Mouse (Mus musculus) neutrophil, adult 65 days (primary cell): ENCODE measurements around the gene Xcr1. TPM values are rescaled to one million over a fixed set of nuclear protein-coding genes. Genes with fewer than 3 reads are reported as not detected.

Experiments used
- total RNA-seq: library from RNA; stranded (reverse); gene quantifications from 2 replicates; pipeline ENCODE4 v1.2.4, GENCODE M21; 2023

Xcr1 gene
- total RNA-seq, result not detected in 2 replicates

DNA sequence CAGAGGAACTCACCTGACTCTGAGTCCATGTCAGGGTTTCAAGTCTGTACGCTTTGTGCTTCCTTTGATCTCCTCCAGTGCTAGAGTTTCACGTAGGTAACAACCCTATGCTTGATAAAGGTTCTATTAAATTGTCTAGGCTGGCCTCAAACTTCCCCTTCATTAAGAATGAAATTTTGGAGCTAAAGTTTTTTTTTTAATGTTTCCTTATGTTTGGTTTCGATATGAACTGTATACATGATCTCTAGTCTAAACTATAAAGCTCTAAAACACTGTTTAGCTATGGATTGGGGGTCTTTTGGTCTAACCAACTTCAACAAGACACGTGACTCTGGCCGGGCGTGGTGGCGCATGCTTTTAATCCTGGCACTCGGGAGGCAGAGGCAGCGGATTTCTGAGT, at the start of gene Xcr1:
Gene Xcr1, minus strand, starts transcription at position 101 of the 400 bp plus-strand sequence.

DNA sequence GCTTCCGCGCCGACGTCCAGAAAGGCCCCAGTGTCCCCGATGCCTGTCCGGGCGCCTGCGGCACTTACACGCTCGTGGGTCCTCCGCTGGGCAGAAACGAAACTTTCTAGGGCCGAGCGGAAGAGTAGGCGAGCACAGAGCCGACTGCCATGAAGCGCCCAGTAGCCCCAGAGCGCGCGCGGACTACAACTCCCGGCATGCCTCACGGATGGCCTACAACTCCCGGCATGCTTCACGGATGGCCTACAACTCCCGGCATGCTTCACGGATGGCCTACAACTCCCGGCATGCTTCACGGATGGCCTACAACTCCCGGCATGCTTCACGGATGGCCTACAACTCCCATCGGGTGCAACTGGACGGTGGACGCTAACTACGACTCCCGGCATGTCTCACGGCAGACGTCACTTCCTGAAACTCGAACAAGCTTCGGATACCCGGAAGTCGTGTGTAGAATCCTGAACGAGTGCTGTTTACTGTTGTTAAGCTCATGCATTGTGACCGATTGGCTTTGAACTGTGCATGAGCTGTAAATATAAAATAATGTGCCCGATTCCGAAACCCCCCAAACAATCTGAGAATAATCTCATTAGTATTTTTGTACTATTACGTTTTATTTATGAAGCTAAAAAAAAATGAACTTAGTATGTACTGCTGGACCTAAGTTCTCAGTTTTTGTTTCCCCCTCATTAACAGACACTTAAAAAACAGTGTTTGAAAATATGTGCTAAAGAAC, 9.9 kb downstream of the Xcr1 start, which contains the start of gene Fyco1:
Gene Fyco1, minus strand, starts transcription at position 187 of the 736 bp plus-strand sequence.

DNA sequence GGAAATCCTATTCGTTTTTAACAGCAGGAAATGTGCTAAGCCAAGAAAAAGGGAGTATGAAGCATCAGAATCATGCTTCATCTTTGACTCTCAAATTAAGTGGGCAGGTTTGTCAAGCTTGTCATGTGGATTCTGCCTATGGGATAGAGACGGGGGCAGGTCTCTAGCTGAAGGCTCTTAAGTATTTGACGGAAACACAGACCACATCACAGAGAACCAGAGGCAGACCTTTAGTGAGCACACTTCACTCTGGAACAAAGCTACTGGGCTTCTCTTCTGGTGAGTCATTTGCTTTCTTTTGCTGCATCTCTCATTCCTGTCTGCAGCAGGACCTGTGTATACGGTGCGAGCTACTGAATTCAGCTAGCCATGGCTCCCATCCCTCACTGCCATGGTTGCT, 55.6 kb downstream of the Xcr1 start, which contains the start of gene Cxcr6:
Gene Cxcr6, plus strand, starts transcription at position 209 of the 400 bp plus-strand sequence.

Other genes with a start within 250 kb of the Xcr1 start
- not detected in 2 replicates for gene Slc6a20b, start 229.5 kb downstream of the Xcr1 start, total RNA-seq
- gene Ccr9, start 183.6 kb downstream of the Xcr1 start, total RNA-seq, result 0.11 TPM in 1 of 2 replicates, not detected in the other
- 0.38 and 1.2 TPM in 2 replicates for gene Slc6a20a, start 183.1 kb downstream of the Xcr1 start, total RNA-seq
- 29.0 and 36.2 TPM in 2 replicates for gene Lztfl1, start 144.3 kb downstream of the Xcr1 start, total RNA-seq
- gene Cxcr6, start 55.6 kb downstream of the Xcr1 start, total RNA-seq, result not detected in 2 replicates
- 25.1 and 31.2 TPM in 2 replicates for gene Fyco1, start 10.1 kb downstream of the Xcr1 start, total RNA-seq
- gene Ccr1, start 106.7 kb upstream of the Xcr1 start, total RNA-seq, result 258 and 279 TPM in 2 replicates
- not detected in 2 replicates for gene Ccr1l1, start 116.4 kb upstream of the Xcr1 start, total RNA-seq
- 0.27 TPM in 1 of 2 replicates, not detected in the other for gene Ccr3, start 159.9 kb upstream of the Xcr1 start, total RNA-seq
- gene Ccr2, start 239.9 kb upstream of the Xcr1 start, total RNA-seq, result 104 and 107 TPM in 2 replicates